ENCODE assay signal across 19 mouse cellular contexts in the genomic region with DNA sequence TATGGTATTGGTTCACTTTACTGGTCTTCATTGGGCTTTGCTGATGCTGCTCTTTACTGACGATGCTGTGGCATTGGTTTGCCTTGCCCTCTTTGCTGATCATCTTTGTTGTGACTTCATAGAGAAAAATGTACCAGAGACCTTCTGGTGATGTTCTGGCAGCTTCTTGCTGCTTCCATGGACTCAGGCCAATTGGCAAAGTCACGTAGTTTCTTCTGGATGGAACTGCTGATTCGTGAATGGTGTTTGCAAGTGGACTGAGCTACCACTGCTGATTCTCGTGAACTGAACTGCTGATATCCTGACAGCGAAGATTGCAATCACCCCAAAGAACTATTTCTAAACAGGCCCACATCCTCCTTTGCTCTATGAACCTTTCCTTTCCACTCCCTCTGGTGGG. TPM values are rescaled to one million over a fixed set of nuclear protein-coding genes. Genes with fewer than 3 reads are reported as not detected.
"Had no signal": no experiment of that assay in that cellular context is flagged by ENCODE, and none has a peak within 500 bp of the region (broad histone marks: within the 10 kb centered on the region; RNA-seq: fewer than 3 reads in every experiment).

No protein-coding gene starts in this region.

- DNase-seq: kidney, adult 8-10 months; kidney, postnatal 4 days; left cerebral cortex, postnatal 4 days; lung, postnatal 36 days; midbrain, embryonic 14.5 days; retina, postnatal 1 day; right cerebral cortex, postnatal 4 days; spleen, adult 18-20 months; thymus, adult 2 months; thymus, postnatal 25 days had no signal

- H3K4me1 ChIP-seq: intestine, embryonic 15.5 days; limb, embryonic 13.5 days; liver, embryonic 12.5 days; midbrain, embryonic 10.5 days; neural tube, embryonic 12.5 days had no signal

- H3K27ac ChIP-seq: intestine, embryonic 15.5 days; kidney, postnatal 0 days; layer of hippocampus, adult 2 months; limb, embryonic 13.5 days; liver, embryonic 12.5 days; midbrain, embryonic 10.5 days; neural tube, embryonic 12.5 days had no signal

- H3K9ac ChIP-seq: intestine, embryonic 15.5 days; limb, embryonic 13.5 days; liver, embryonic 12.5 days; neural tube, embryonic 12.5 days had no signal

- H3K27me3 ChIP-seq: intestine, embryonic 15.5 days; limb, embryonic 13.5 days; liver, embryonic 12.5 days; neural tube, embryonic 12.5 days had no signal

- H3K4me3 ChIP-seq: intestine, embryonic 15.5 days; layer of hippocampus, adult 2 months; limb, embryonic 13.5 days; liver, embryonic 12.5 days; midbrain, embryonic 10.5 days; neural tube, embryonic 12.5 days had no signal

RNA-seq across cellular contexts. Expression of gene Spon2, which starts 36.2 kb away (rescaled TPM):
- total RNA-seq: monocyte, adult 5-6 weeks; neutrophil, adult 5-6 weeks had no signal
